Mouse (Mus musculus): ENCODE data around the gene Fgfr2. TPM values are rescaled to one million over a fixed set of nuclear protein-coding genes. Genes with fewer than 3 reads are reported as not detected.

The Fgfr2 gene
- polyA plus RNA-seq, 2 experiments from 2014 or later, result not detected

DNA sequence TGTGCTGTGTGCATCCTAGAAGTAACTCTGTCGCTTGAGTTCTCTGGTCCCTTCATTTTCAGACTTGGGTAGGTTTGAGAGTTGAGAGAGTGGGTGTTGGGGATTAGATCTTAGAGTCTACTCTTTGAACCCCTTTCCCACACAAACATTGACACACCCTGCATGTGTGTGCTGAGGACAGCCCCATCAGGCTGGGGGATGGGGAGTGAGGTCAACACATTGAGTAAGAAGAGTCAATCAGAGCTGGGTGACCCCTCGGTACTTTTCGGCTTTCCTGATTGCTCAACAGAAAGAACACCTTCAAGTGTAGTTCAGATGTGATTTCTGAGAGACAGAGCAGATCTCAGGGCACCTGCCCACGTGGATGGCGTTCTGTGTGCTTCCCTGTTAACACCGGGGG, 2406.2 kb downstream of the Fgfr2 start:
- ATAC-seq, result no peak

DNA sequence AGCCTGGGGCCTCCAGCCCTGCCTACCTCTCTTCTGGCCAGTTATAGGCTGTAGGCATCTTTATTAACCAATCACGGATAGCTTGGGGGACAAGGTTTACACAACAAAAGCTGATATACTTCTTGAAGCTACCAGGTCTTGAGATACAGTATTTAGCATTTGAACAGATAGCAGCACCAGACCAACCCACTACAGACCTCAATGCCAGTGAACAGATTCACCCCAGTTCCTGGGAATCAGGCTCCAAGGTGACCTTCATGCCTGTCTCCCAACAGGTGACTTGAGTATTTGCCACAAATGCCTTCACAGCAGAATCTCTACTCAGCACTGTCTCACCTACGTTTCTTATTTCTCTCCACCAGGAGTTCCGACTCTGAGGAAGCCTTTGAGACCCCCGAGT, 2406.8 kb downstream of the Fgfr2 start:
- no peak for ATAC-seq

DNA sequence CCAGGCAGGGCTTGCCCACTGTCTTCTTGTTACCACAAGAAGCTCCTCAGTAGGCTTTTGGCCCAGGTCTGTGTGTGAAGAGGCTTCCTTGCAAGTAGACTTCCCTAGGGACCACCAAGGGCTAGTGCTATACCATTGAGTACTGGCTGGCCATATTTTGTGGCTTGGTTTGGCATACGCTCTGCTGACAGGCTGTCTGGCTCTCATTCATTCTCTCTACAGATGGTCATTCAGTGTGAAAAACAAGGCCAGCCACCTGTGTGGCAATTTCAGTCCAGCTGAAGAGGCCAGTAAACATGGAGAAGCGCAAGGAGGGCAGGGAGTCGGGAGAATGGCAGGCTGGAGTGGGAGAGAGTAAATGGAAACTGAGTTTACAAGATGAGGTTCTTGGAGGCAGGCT, 2407.7 kb downstream of the Fgfr2 start:
- ATAC-seq, result no peak

DNA sequence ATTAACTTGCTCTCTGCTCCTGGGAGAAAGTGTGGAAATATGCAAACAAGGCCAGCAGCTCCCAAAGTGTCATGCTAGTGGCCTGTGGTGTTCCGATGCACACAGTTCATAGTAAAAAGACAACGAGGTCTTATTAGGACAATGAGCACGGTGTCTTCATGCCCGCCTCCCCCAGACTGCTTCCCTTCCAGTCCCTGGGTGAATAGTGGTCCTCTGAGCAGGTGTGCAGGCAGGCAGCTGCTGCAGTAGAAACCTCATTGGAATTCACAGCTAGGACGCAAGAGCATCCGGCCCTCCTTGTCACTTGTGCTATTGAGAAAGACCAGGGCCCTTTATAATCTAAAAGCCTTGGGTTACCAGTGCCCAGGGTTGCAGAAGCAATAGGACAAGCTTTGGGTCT, 2409.8 kb downstream of the Fgfr2 start:
- no peak for ATAC-seq

DNA sequence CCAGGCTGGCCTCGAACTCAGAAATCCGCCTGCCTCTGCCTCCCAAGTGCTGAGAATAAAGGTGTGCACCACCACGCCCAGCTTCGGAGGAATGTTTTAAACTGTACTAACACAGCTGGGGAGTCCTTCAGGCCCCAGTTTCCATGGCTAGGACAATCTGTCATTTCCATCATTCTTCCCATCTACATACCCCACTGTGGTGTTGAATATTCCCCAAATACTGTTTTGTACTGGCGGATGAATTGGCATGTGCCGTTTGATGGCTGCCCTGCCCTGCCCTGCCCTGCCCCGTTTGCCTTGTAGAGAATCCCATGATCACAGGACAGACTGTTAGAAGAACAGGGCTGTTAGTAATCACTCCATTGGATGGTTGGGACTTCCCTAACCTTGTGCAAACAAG, 2411.3 kb downstream of the Fgfr2 start:
- no peak for ATAC-seq

DNA sequence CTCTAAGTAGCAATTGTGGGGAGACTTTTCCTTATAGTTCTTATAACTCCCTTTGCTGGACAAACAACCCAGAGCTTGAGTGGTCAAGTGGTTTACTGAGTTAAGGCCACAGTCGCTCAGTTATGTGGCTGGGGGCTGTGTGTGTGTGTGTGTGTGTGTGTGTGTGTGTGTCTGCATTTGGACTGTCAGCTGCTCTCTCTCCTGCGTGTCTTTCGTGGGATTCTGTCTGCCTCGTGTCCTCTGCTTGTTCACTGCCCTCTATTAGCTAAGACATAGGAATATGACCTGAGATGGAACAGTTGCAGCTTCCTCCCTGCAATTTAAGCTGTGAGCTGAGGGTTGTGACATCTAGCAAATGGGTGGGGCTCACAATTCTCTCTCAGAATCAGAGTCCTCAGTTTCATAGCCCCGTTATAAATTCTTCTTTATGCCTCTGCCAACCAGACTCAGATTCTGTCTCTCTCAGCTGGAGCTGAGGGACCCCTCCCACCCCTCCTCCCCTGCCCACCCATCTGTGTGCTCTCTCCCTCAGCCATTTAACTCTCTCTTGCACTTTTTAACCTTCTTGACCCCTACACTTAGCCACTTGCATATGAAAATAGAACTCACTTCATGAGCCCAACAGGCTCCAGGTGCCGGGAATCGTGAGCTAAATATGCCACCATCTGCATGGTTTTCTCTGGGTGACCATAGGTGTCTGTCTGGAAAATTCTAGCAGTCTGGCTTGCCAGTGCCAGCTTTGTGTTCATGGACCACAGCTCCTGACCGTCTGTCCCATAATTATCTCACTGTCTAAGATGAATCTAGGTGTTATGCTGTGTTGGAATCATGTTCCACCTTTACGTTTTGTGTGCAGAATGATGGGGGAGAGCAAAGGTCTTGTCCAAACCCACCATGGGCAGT, 2413.5 kb downstream of the Fgfr2 start:
- ATAC-seq, result no peak

DNA sequence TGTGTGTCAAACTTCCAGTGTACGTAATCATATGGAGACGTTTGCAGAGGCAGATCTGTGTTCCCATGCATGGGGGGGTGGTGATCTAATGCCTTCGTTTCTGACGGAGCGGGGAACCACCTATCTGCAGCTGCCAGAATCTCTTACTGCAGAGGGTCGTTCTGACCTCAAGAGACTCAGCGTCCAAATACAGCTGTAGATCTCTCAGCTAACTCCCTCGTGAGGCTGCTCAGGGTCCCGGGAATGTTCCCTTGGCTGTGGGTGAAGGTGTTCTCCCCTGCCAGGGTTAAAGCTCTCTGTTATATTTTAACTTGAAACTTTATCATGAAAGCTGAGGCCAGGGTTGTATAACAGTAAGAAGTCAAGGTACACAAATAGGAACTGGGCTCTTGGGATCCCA, 2414.2 kb downstream of the Fgfr2 start:
- no peak for ATAC-seq

DNA sequence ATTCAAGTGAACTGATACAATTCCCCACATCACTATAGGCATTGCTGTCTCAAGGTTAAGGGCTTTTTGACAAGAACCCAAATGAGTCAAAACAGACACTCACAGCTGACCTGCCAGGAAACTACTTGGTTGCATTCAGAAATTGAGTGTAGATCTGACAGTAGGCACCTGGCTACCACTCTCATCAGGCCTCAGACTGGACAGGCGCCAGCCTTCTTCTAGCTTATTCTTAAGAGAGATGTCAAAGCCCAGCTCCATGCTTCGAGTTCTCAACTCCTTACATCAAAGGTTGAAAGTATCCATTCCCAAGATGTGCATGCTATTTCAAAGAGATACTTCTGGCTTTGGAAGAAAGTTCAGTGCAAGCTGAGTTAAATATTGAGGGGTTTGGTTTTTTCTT, 2417.9 kb downstream of the Fgfr2 start:
- no peak for ATAC-seq

DNA sequence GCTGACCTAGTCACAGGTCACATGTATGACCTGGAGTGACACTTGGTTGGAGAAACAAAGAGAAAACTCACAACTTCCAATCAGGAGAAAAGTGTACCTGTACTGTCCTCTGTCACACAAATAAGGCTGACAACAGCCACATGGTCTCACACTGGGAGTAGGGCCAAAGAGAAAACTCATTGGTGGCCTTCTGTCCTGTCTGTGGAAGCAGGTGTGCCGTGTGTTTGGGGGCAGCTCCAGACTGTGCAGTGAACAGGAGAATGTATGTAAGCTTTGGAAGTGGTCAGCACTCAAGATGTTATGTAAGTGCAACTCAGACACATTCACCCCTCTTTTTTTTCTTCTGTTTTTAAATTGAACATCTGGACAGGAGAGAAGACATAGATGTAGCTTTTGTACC, 2421.8 kb downstream of the Fgfr2 start:
- no peak for ATAC-seq

DNA sequence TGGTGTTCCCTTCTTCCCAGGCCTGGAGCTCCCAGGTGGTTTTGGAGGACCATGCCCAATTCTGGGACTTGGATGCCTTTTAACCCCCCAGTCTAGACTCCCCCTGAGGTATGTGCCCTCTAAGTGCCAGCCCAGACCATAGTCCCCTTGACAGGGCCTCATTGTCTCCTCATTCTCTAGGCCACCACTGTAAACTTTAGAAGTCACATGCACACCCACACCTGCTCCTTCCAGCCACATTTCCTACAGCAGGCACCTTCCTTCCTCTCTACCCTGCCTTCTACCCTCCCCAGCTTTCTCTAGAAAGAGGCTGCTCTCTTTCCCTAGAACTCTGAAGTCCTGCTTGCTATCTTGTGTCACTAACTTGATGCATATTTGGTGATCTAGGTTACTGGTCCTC, 2424.7 kb downstream of the Fgfr2 start:
- ATAC-seq, result no peak

DNA sequence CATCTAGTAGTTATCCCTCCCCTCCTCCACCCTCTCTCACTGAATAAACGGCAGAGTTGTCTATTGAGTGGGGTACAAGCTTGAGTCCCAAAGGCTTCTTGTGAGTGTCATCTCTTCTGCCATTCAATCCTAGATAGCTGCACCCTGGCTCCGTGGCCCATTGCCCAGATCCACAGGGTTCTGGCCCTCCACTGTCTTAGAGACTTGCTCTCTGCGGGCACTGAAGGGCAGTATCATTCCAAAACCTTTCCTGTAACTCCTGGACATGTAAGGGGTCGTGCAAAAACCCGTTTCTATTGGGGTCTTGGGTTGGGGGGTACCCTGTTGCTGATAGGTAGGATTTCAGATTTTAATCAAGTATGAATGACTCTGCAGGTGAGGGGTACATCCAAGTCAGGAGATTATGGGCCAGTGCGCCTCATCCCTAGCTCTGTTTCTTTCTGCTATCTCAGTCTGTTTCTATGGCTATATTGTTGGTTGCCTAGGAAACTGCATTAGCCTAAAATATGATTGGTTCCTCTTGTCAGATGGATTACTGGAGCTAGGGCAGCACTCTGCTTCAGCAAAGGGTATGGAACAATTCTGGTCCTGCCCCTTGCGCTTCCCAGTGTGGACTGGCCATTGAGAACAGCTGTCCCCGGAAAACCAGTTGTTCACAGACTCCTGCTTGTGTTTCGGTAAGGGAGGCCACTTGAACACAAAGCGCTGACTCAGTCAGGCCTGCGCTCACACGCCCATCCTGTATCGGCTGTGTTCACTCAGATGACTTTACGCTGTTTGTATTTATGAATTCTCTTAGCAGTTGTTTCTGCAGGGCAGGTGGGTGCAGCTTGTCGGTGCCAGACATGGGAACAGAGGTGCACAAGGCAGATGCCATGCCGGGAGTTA, 2426.6 kb downstream of the Fgfr2 start:
- ATAC-seq, result no peak

DNA sequence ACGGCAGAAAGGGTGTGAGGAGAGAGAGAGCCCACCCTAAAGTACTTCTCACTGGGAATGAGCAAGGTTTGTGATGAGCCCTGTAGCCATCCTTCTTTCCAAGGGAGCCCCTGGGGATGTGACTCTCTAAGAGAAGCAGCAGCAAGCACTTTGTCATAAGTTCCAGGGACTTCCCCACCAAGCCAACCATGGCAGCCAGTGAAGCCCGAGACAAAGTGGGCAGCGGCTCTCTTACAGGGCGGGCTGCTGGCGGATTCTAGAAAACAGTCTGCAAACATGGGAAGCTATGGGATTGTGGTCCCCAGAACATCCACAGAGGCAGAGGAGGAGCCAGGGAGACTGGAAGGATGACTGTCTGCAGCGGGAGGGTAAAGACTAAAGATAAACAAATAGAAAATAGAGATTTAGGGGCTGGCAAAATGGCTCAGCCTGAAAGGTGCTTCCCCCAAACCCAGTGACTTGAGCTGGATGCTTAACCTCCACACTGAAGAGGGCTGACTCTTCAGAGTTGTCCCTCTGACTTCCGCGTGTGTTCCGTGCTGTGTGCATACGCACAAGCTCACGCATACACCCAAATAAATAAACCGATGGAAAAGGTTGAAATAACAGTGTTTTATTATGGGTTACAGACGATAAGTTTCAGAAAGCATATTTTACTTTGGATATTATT, 2427.3 kb downstream of the Fgfr2 start:
- ATAC-seq, result no peak

DNA sequence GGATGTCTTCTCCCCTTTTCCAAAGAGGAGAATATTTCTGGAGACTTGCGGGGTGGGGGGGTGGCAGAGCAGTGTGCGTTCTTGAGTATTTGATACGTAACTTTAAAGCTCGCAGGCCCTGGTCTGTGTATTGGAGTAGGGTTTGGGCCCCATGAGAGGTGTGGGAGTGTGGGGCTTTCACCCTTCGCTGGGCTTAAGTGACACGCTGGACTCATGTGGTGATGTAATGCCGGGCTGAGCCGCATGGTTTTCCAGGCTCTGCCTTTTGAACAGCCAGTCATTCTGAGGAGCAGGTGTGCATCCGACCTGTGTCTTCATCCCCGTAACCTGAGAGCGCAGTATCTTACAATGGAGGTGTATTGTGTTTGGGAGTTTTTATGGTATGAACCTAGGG, 2429.4 kb downstream of the Fgfr2 start:
- ATAC-seq, result no peak

DNA sequence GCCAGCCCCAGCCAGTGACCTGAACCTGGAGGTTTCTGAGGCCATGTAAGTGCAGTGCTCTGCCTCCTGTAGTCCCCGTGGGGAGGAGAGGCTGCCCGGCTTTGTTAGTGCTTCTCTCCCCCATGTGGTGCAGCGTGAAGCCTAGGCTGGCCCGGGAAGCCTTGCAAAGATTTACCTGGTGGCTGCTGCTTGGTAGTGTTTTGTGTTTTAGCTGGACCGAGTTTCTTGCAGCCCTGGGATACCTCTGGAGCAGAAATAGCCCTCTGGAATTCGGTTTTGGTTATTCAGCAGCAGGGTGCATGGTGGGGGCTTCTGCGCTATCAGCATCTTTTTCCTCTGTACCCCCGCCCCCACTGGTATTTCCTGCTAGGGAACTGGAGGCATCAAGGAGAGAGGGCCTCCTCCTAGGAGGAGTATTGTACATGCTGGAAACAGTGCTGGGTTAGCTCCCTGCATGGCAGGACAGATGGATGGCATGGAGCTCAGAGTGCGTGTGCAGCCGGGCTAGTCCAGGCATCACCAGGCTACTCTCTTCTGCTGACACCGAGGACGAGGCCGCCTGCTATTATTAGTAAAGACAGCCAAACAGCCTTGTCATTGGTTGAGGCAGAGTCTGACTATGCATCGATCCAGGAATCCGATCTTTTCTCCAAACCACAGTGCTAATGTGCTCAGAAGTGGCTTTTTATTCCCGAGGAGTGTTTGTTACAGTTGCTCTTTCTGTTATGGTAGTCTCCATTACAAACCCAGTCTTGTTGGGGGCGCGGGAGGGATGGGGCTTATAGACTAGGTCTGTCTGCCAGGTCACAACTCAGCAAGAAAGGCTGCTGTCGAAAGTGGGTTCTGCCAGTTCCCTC, 2430.0 kb downstream of the Fgfr2 start:
- ATAC-seq, result peak; percentile 28

DNA sequence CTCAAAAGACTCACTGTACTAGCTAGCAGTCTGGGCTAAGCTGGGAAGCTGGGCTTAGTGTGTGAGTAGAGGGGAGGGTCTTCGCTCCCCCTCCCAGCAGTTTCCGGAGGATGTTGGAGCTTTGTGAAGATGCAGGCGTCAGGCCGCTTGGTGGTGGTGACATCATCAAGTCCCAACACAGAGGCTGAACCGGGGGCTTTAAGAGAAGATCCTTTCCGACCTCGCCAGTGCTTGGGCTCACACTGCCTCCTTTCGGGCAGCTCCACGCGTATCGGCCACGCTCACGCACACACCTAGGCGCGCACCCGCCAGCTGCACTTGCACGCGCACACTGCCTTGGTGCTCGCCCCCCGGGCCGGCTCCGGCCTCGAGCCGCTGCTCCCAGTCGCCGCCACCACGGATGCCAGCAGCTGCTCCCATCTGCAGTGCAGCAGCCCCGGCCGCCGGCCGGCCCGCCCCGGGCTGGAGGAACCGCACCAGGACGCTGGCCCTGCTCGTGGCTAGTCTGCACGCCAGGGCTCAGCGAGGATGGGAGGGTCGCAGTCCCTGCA, 2430.7 kb downstream of the Fgfr2 start:
- peak; percentile 52 for ATAC-seq

DNA sequence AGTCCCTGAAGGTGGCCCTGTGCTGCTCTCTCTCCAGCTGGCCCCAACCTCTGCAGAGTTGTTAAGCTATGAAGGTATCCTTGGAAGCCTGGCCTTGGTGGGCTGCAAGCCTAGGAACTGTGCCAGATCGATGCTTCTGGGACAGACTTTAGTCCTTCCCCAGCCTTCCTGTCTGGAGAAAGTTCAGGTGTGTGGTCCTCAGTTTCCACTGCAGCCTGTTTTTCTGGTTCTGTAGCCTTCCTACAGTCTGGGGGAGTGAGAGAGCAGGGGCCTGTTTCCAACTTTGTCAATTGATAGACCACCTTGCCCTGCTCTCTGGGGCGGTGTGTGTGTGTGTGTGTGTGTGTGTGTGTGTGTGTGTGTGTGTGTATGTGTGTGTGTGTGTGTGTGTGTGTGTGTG, 2431.2 kb downstream of the Fgfr2 start:
- ATAC-seq, result no peak

DNA sequence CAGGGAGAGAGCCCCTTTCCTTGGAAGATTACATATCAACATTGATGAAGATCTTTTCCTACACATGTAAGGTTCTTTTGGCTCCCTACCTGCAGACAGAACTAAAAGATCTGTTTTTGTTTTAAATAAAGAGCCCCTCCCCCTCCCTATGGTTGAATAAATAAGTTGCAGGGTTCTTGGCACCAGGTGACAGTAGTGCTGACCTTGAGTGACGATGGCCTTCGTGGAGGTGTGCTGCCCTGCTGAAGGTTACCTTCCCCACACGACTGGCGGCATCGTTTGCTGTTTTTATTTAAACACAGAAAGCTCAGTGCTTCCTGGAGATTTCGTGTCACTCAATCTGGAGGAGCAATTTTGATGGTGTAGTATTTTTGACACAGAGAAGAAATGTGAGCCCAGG, 2432.3 kb downstream of the Fgfr2 start:
- no peak for ATAC-seq

DNA sequence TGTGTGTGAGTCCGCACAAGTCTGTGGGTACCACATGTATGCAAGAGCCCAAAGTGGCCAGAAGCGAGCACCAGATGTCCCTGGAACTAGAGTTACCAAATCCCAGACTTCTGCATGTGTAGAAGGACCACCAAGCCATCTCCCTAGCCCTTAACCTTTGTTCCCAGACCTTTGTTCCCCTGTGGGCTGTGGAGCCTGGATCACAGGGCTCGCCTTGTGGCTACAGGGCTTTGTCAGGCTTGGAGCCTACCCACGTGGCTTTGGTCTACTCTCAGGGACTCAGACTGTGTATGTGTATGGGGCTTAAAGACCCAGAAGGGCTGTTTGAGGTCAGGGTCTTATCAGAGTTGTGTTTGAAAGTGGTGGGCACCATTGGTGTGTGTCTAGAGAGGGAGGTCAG, 2434.5 kb downstream of the Fgfr2 start:
- no peak for ATAC-seq

DNA sequence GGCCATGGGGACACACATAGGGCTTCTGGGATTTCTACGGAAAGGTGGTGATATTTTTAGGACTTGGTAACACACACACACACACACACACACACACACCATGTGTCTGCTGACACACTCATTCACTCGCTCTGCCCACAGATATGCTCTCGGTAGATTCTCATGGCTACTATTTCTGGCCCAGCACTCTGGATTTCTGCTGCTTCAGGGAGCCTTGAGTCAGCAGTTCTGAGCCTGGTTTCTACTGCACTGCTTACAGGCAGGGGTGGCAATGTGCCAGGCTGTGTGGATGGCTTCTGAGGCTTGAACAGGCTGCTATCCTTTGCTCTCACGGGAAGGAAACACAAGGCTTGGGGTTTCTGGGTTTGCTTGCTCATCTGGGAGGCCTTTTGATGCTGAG, 2441.4 kb downstream of the Fgfr2 start:
- no peak for ATAC-seq

DNA sequence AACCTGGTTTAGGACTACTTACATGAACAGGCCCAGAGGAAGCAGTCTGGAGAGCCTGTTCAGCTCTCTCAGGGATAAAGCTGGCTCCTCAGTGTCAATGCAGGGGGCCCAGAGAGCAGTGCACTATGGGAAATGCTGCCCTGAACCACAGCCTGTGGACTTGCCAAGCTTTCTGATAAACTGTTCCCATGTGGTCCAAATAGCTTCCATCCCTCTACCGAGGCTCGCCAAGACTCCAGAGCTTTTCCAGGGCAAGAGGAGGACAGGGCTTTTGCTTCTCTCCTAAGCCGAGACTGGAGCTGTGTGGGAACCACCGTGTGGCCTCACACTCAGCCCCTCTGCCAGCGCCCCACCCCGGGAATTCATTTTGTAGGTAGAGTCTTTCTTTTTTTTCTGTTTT, 2444.7 kb downstream of the Fgfr2 start:
- no peak for ATAC-seq

DNA sequence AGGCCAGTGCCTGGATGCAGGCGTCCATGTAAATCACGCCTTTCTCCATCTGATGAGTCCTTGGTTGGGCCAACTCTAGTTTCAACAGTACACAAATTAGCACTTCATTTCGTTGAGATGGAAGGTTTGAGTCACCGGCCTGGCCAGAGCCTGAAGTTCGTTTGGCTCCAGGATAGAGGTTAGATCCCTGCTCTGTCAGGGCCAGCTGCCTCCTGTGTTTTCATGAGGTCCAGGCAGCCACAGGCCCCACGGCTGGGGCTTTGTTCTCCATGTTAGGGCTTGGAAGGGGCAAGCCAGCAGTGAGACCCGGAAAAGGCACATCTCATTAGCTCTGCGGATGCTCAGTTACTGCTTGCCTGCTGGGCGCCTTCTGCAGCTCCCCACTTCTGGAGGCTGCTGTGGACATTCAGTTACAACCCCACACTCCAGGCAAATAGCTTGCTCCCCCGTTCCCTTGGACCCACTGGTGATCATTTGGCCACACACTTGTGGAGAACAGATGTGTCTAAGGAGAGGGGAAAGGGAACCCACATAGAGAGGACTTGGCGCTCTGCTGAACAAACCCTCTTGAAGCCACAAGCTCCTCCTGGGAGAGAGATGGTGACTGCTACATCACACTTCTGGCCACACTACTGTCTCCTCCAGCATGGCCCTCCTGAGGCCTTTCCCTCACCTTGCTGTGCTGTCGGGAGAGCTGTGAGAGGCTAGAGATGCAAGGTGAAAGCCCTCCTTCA, 2445.4 kb downstream of the Fgfr2 start:
- no peak for ATAC-seq

All from activated CD4-positive, CD25-positive, alpha-beta regulatory T cell, adult 4 months (primary cell).